Mouse (Mus musculus) MEL (cell line): Measurements from ENCODE around the gene Kdelc2. TPM values are rescaled to one million over a fixed set of nuclear protein-coding genes. Genes with fewer than 3 reads are reported as not detected.

ENCODE experiments used
- DNase-seq: peaks from one replicate; pipeline ENCODE4 v3.0.0; 2011; ENCODE audit warnings: low read depth, low spot score
- H3K27ac ChIP-seq: 2 replicates; pipeline ENCODE4 v1.5.1; 2012; ENCODE audit warnings: low read depth, mild to moderate bottlenecking, control low read depth, low read length, moderate library complexity; ENCODE audit not compliant: control insufficient read depth
- H3K27me3 ChIP-seq, 2 experiments: fragments of 150-350 bp in 1 of 2; sonication (generic) in 1 of 2; 2 replicates each; pipeline ENCODE4 v1.6.1; 2012; ENCODE audit warnings: low read length in 2 of 2, mild to moderate bottlenecking in 2 of 2, improper control_type of control experiment in 1 of 2, moderate library complexity in 1 of 2; ENCODE audit not compliant: insufficient read depth in 2 of 2, control insufficient read depth in 1 of 2
- H3K36me3 ChIP-seq, 2 experiments: 2 replicates each; pipeline ENCODE4 v1.6.1; 2012 to 2014; ENCODE audit warnings: low read length in 2 of 2, improper control_type of control experiment in 1 of 2, inconsistent platforms in 1 of 2, mild to moderate bottlenecking in 1 of 2; ENCODE audit not compliant: insufficient read depth in 2 of 2, control insufficient read depth in 1 of 2
- H3K4me1 ChIP-seq, 2 experiments: fragments of 150-350 bp in 1 of 2; sonication (generic) in 1 of 2; 2 replicates each; pipeline ENCODE4 v1.6.1; 2012; ENCODE audit warnings: low read length in 2 of 2, improper control_type of control experiment in 1 of 2, mild to moderate bottlenecking in 1 of 2; ENCODE audit not compliant: insufficient read depth in 2 of 2, control insufficient read depth in 1 of 2
- H3K4me3 ChIP-seq, 2 experiments: fragments of 150-350 bp in 1 of 2; sonication (generic) in 1 of 2; 2 replicates each; pipeline ENCODE4 v1.5.1; 2012; ENCODE audit warnings: low read depth in 2 of 2, low read length in 2 of 2, mild to moderate bottlenecking in 2 of 2, moderate library complexity in 2 of 2, control low read depth in 1 of 2, improper control_type of control experiment in 1 of 2; ENCODE audit not compliant: control insufficient read depth in 1 of 2, insufficient read depth in 1 of 2
- H3K79me2 ChIP-seq: 2 replicates; pipeline ENCODE4 v1.6.1; 2012; ENCODE audit warnings: mild to moderate bottlenecking, low read length, moderate library complexity; ENCODE audit not compliant: control insufficient read depth, poor library complexity, insufficient read depth
- H3K9ac ChIP-seq: 2 replicates; pipeline ENCODE4 v1.6.1; 2012; ENCODE audit warnings: low read depth, mild to moderate bottlenecking, control low read depth, low read length, moderate library complexity; ENCODE audit not compliant: control insufficient read depth, poor library complexity, severe bottlenecking
- H3K9me3 ChIP-seq: fragments of 150-350 bp; sonication (generic); replicated peaks from 2 replicates; pipeline ENCODE4 v1.6.1; 2012; ENCODE audit warnings: mild to moderate bottlenecking, low read length, improper control_type of control experiment, moderate library complexity; ENCODE audit not compliant: insufficient read depth
- BHLHE40 ChIP-seq: IDR thresholded peaks from 2 replicates; pipeline ENCODE4 v1.6.1; 2012; ENCODE audit warnings: low read depth, mild to moderate bottlenecking, inconsistent platforms, low read length, improper control_type of control experiment, borderline replicate concordance
- CTCF ChIP-seq, 3 experiments: IDR thresholded peaks in 2 of 3; conservative IDR thresholded peaks in 1 of 3; 2 replicates each; pipeline ENCODE4 v1.5.1; 2011 to 2012; ENCODE audit warnings: low read length in 3 of 3, low read depth in 2 of 3, mild to moderate bottlenecking in 2 of 3, improper control_type of control experiment in 1 of 3, inconsistent platforms in 1 of 3, mixed read lengths in 1 of 3, moderate library complexity in 1 of 3; ENCODE audit not compliant: control insufficient read depth in 1 of 3, insufficient read depth in 1 of 3, poor library complexity in 1 of 3, severe bottlenecking in 1 of 3
- ELF1 ChIP-seq: IDR thresholded peaks from 2 replicates; pipeline ENCODE4 v1.6.1; 2014; ENCODE audit warnings: low read depth, mild to moderate bottlenecking, inconsistent platforms, low read length, improper control_type of control experiment, moderate library complexity
- EP300 ChIP-seq, 2 experiments: IDR thresholded peaks; 2 replicates each; pipeline ENCODE4 v1.6.1; 2011; ENCODE audit warnings: improper control_type of control experiment in 2 of 2, low read length in 2 of 2, low read depth in 1 of 2, mild to moderate bottlenecking in 1 of 2
- ETS1 ChIP-seq: IDR thresholded peaks from 2 replicates; pipeline ENCODE4 v1.6.1; 2012; ENCODE audit warnings: low read depth, mild to moderate bottlenecking, inconsistent platforms, low read length, improper control_type of control experiment, moderate library complexity
- GATA1 ChIP-seq: IDR thresholded peaks from 2 replicates; pipeline ENCODE4 v1.6.1; 2011; ENCODE audit warnings: low read depth, low read length, improper control_type of control experiment
- HCFC1 ChIP-seq: IDR thresholded peaks from 2 replicates; pipeline ENCODE4 v1.6.1; 2012; ENCODE audit warnings: low read depth, mild to moderate bottlenecking, inconsistent platforms, low read length, improper control_type of control experiment, moderate library complexity
- MEF2A ChIP-seq: IDR thresholded peaks from 2 replicates; pipeline ENCODE4 v1.6.1; 2014; ENCODE audit warnings: low read depth, mild to moderate bottlenecking, inconsistent platforms, low read length, improper control_type of control experiment; ENCODE audit not compliant: poor library complexity, insufficient replicate concordance, severe bottlenecking; ENCODE audit errors: extremely low read depth
- MYB ChIP-seq: IDR thresholded peaks from 2 replicates; pipeline ENCODE4 v1.6.1; 2011; ENCODE audit warnings: mild to moderate bottlenecking, low read depth, low read length, improper control_type of control experiment
- MYC ChIP-seq: IDR thresholded peaks from 2 replicates; pipeline ENCODE4 v1.6.1; 2011; ENCODE audit warnings: low read depth, mild to moderate bottlenecking, low read length, improper control_type of control experiment, moderate library complexity
- NRF1 ChIP-seq: IDR thresholded peaks from 2 replicates; pipeline ENCODE4 v1.6.1; 2014; ENCODE audit warnings: low read depth, mild to moderate bottlenecking, inconsistent platforms, low read length, improper control_type of control experiment, moderate library complexity; ENCODE audit not compliant: poor library complexity, insufficient read depth, severe bottlenecking
- POLR2A ChIP-seq, 2 experiments: IDR thresholded peaks; 2 replicates each; pipeline ENCODE4 v1.6.1; 2011 to 2012; ENCODE audit warnings: low read length in 2 of 2, mild to moderate bottlenecking in 2 of 2, control low read depth in 1 of 2, improper control_type of control experiment in 1 of 2, low read depth in 1 of 2, moderate library complexity in 1 of 2; ENCODE audit not compliant: control insufficient read depth in 1 of 2, insufficient read depth in 1 of 2, poor library complexity in 1 of 2
- POLR2AphosphoS2 ChIP-seq: IDR thresholded peaks from 2 replicates; pipeline ENCODE4 v1.6.1; 2011; ENCODE audit warnings: low read length, improper control_type of control experiment
- RAD21 ChIP-seq: IDR thresholded peaks from 2 replicates; pipeline ENCODE4 v1.6.1; 2011; ENCODE audit warnings: mild to moderate bottlenecking, low read depth, low read length, improper control_type of control experiment
- RCOR1 ChIP-seq: IDR thresholded peaks from 2 replicates; pipeline ENCODE4 v1.6.1; 2012; ENCODE audit warnings: low read depth, mild to moderate bottlenecking, inconsistent platforms, low read length, improper control_type of control experiment
- SIN3A ChIP-seq: IDR thresholded peaks from 2 replicates; pipeline ENCODE4 v1.6.1; 2012; ENCODE audit warnings: low read length, improper control_type of control experiment, inconsistent platforms
- TAL1 ChIP-seq: IDR thresholded peaks from 2 replicates; pipeline ENCODE4 v1.6.1; 2012; ENCODE audit warnings: mild to moderate bottlenecking, inconsistent platforms, low read length, moderate library complexity, mixed read lengths
- TBP ChIP-seq: IDR thresholded peaks from 2 replicates; pipeline ENCODE4 v1.8.0; 2011; ENCODE audit warnings: low read depth, low read length, improper control_type of control experiment
- TCF12 ChIP-seq: IDR thresholded peaks from 2 replicates; pipeline ENCODE4 v1.6.1; 2014; ENCODE audit warnings: low read depth, mild to moderate bottlenecking, inconsistent platforms, low read length, improper control_type of control experiment, moderate library complexity
- USF1 ChIP-seq: IDR thresholded peaks from 2 replicates; pipeline ENCODE4 v1.6.1; 2014; ENCODE audit warnings: low read depth, mild to moderate bottlenecking, inconsistent platforms, low read length, improper control_type of control experiment, moderate library complexity
- ZC3H11A ChIP-seq: IDR thresholded peaks from 2 replicates; pipeline ENCODE4 v1.6.1; 2012; ENCODE audit warnings: low read depth, mild to moderate bottlenecking, inconsistent platforms, low read length, improper control_type of control experiment
- ZNF384 ChIP-seq: IDR thresholded peaks from 2 replicates; pipeline ENCODE4 v1.6.1; 2012; ENCODE audit warnings: low read depth, mild to moderate bottlenecking, inconsistent platforms, low read length, improper control_type of control experiment
- polyA plus RNA-seq, 2 experiments: library from polyadenylated mRNA; stranded (reverse) in 1 of 2; unstranded in 1 of 2; fragments of >175 nt in 1 of 2; fragments of >200 nt in 1 of 2; gene quantifications; 2 replicates each; pipeline versions ENCODE4 v1.2.1 to v1.2.4; 2012; ENCODE audit warnings: low replicate concordance in 2 of 2, low read depth in 1 of 2; ENCODE audit not compliant: insufficient read length in 2 of 2, insufficient read depth in 1 of 2, missing spikeins in 1 of 2
- total RNA-seq: library from RNA; depleted of rRNA; stranded (reverse); fragments of 300-350 nt; gene quantifications from 2 replicates; pipeline ENCODE4 v1.2.3, GENCODE M21; 2012

Gene Kdelc2
- total and polyA plus RNA-seq, 3 experiments = 0.04 to 0.31 TPM; not detected in 1

- Histone ChIP-seq H3K9ac (no peak overlapping the region), H3K9me3 (no peaks in the 10 kb centered on the region), H3K27me3 (no peaks in the 10 kb centered on the region; a peak in 1 of 4 replicates), H3K27ac (no peak overlapping the region), H3K79me2 (no peaks in the 10 kb centered on the region), H3K4me3 (no peak overlapping the region), H3K36me3 (no peaks in the 10 kb centered on the region; a peak in 2 of 4 replicates), H3K4me1 (0 out of 4 replicates have a peak, but pooled peaks cover 0 to 6% of the 10 kb centered on the region in 2 experiments)
- TF ChIP-seq POLR2AphosphoS2 (no peak), RCOR1 (no peak), TBP (no peak), SIN3A (no peak), TAL1 (no peak), POLR2A (IDR thresholded peaks at IDR 0.05; ENCODE audit: control insufficient read depth in 1 of 2, insufficient read depth in 1 of 2, low read depth in 1 of 2, low read length in 2 of 2, poor library complexity in 1 of 2) (no peak), ELF1 (no peak), MEF2A (no peak), CTCF (IDR thresholded peaks at IDR 0.05 in 2 of 3, conservative IDR thresholded peaks at IDR 0.05 in 1 of 3; ENCODE audit: control insufficient read depth in 1 of 3, insufficient read depth in 1 of 3, low read depth in 2 of 3, low read length in 3 of 3, poor library complexity in 1 of 3, severe bottlenecking in 1 of 3) (no peak), MYC (no peak), ZC3H11A (no peak), GATA1 (no peak), TCF12 (no peak), RAD21 (no peak), NRF1 (no peak), ZNF384 (no peak)
- no peak for DNase-seq
Measured at GRCm38 (mm10) chr9:53409427-53409826, 25.6 kb downstream of the Kdelc2 start.

DNA sequence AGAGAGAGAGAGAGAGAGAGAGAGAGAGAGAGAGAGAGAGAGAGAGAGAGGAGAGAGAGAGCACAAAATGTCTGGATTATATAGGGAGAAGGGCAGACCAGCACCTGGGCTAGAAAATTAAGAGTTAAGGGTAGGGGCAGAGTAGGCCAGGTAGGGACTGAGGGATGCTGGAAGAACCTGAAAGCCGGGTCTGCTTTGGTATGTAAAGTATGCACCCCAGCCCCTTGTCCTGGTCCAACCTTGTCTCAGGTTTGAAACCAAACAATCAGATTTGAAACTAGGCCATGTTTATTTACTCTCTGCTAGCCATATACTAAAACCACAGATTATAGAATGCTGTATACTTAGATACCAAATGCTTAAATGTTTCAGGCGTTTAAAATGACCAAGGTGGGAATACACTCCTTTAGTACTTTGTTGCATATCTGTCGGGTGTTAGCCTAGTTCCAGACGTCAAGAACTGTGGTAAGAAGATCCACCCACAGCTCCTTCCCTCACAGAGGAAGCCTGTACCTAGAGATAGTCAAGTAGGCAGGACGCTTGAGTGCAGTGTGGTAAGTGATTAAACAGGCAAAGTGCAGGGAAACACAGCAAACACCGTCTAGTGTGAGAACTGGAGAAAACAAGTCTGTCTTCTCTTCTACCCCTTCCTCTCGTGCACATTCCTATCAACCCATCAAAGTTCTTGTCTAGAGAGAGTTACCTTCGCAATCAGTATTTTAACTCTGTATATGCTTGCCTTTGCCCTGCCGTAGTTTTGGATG, 38.5 kb downstream of the Kdelc2 start:
- H3K27ac ChIP-seq = peak overlapping the region; percentile 84
- H3K79me2 ChIP-seq = no peaks in the 10 kb centered on the region
- peaks cover 8 to 12% of the 10 kb centered on the region in 2 experiments; a peak in 3 of 4 replicates for H3K4me1 ChIP-seq
- peaks cover 0 to 17% of the 10 kb centered on the region in 2 experiments; a peak in 2 of 4 replicates for H3K36me3 ChIP-seq
- H3K9me3 ChIP-seq = no peaks in the 10 kb centered on the region
- peak; percentile 92 for TF ChIP-seq TAL1
- TF ChIP-seq ETS1 = peak; percentile 79; the same call in 1 of the 2 replicates
- TF ChIP-seq USF1 = no peak
- peak; percentile 68; the same call in 1 of the 2 replicates for TF ChIP-seq RCOR1
- peak; percentile 94 for TF ChIP-seq GATA1
- TF ChIP-seq SIN3A = peak; percentile 54; the same call in 1 of the 2 replicates
- peak; percentile 95 for TF ChIP-seq TCF12
- TF ChIP-seq BHLHE40 = peak; percentile 72; the same call in 1 of the 2 replicates
- no peak for TF ChIP-seq MYB
- TF ChIP-seq EP300 (IDR thresholded peaks at IDR 0.05; ENCODE audit: low read depth in 1 of 2, low read length in 2 of 2) = peak; percentile 92 to 94
- 0 out of 2 replicates have a peak, but pooled peaks have one; percentile 7 for TF ChIP-seq HCFC1
- H3K4me3 ChIP-seq = peak overlapping the region; percentile 42 to 50
- DNase-seq = peak; percentile 92
- H3K27me3 ChIP-seq = no peaks in the 10 kb centered on the region
- H3K9ac ChIP-seq = peak overlapping the region; percentile 45
